Mouse (Mus musculus): ENCODE data around the gene Rubcn. TPM values are rescaled to one million over a fixed set of nuclear protein-coding genes. Genes with fewer than 3 reads are reported as not detected.

Gene Rubcn
- polyA plus RNA-seq, 1 experiment from 2014 or later: 24.2 TPM

DNA sequence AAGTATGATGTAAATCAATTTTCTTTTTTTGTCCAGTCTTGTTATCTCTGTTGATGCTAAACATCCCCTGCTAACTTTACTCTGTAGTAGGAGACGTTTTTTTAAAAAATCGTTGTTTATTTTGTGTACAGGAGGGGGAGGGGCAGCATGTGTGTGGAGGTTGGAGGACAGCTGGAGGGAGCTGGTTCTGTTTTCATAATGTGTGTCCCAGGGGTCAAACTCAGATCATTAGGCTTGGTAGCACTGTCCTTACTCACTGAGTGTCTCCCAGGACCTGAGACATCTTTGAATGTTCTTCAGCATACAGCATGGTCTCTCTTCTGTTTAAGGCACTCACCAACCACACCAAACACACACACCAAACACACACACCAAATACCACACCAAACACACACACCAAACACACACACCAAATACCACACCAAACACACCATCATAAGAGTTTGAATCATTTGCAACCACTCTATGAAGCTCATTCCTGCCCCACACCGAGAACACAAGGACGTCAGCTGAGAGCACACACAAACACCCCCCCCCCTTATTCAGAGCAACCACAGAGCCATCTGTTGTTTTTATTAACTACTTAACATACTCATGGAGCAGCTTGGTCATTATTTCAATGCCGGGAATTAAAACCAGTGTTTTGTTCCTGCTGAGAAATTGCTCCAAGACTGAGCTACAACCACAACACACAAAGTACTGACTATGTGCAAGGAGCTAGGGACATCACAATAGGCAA, 94.1 kb downstream of the Rubcn start:
- Histone ChIP-seq H3K4me1 (no peaks in the 10 kb centered on the region), H3K9ac (no peak overlapping the region), H3K36me3 (no peaks in the 10 kb centered on the region), H3K4me3 (no peak overlapping the region), H3K27me3 (no peaks in the 10 kb centered on the region), H3K4me2 (no peak overlapping the region), H3K27ac (no peak overlapping the region), H3K9me3 (no peaks in the 10 kb centered on the region)
- no peak for ATAC-seq (ENCODE audit: insufficient number of reproducible peaks, low FRiP score, low TSS enrichment, low read depth)
- 40% methylated on average over 5 of the region's 5 CpGs for WGBS

GRCm38 (mm10) chr16:32778956-32779355, 98.6 kb downstream of the Rubcn start:
- Histone ChIP-seq H3K4me3 (no peak overlapping the region), H3K9ac (no peak overlapping the region), H3K9me3 (no peaks in the 10 kb centered on the region), H3K4me1 (no peaks in the 10 kb centered on the region), H3K27ac (no peak overlapping the region), H3K27me3 (no peaks in the 10 kb centered on the region), H3K36me3 (no peaks in the 10 kb centered on the region), H3K4me2 (no peak overlapping the region)
- WGBS: 68% methylated on average over 8 of the region's 8 CpGs
- ATAC-seq (ENCODE audit: insufficient number of reproducible peaks, low FRiP score, low TSS enrichment, low read depth): no peak

- Histone ChIP-seq H3K4me2 (no peak overlapping the region), H3K9ac (no peak overlapping the region), H3K27me3 (no peaks in the 10 kb centered on the region), H3K27ac (no peak overlapping the region), H3K36me3 (no peaks in the 10 kb centered on the region), H3K4me3 (no peak overlapping the region), H3K9me3 (no peaks in the 10 kb centered on the region), H3K4me1 (no peaks in the 10 kb centered on the region)
- 68% methylated on average over 10 of the region's 10 CpGs for WGBS
- ATAC-seq (ENCODE audit: insufficient number of reproducible peaks, low FRiP score, low TSS enrichment, low read depth): no peak
Observed at GRCm38 (mm10) chr16:32776676-32777075, 100.9 kb downstream of the Rubcn start.

Other genes starting within 250 kb of the Rubcn start
- gene Tnk2, start 233.9 kb downstream of the Rubcn start, polyA plus RNA-seq (2015; fragmentation: Nextera tagmentation; extraction: Ambion mirVana): 13.9 and 14.5 TPM in 2 replicates
- not detected in 2 replicates for gene Muc4, start 141.9 kb downstream of the Rubcn start, polyA plus RNA-seq (2015; fragmentation: Nextera tagmentation; extraction: Ambion mirVana)
- 0.15 TPM in 1 of 2 replicates, not detected in the other for gene Muc20, start 80.3 kb downstream of the Rubcn start, polyA plus RNA-seq (2015; fragmentation: Nextera tagmentation; extraction: Ambion mirVana)
- not detected in 2 replicates for gene Smbd1, start 67.3 kb downstream of the Rubcn start, polyA plus RNA-seq (2015; fragmentation: Nextera tagmentation; extraction: Ambion mirVana)
- 102 TPM in 2 replicates for gene Fyttd1, start 266 bp downstream of the Rubcn start, polyA plus RNA-seq (2015; fragmentation: Nextera tagmentation; extraction: Ambion mirVana)
- gene Lrch3, start 36.3 kb upstream of the Rubcn start, polyA plus RNA-seq (2015; fragmentation: Nextera tagmentation; extraction: Ambion mirVana): 23.1 TPM in 2 replicates
- gene Iqcg, start 178.5 kb upstream of the Rubcn start, polyA plus RNA-seq (2015; fragmentation: Nextera tagmentation; extraction: Ambion mirVana): 1.6 and 2.0 TPM in 2 replicates
- 774 and 915 TPM in 2 replicates for gene Rpl35a, start 178.7 kb upstream of the Rubcn start, polyA plus RNA-seq (2015; fragmentation: Nextera tagmentation; extraction: Ambion mirVana)
- 1.7 and 1.8 TPM in 2 replicates for gene Lmln, start 184.8 kb upstream of the Rubcn start, polyA plus RNA-seq (2015; fragmentation: Nextera tagmentation; extraction: Ambion mirVana)